Mouse (Mus musculus) stomach, postnatal 0 days (tissue): ENCODE results near the gene Vmn1r191.

ENCODE experiments used
- CTCF ChIP-seq: IDR thresholded peaks from 2 replicates; pipeline ENCODE4 v1.5.1; 2016; ENCODE audit warnings: antibody characterized with exemption, low read depth, mild to moderate bottlenecking, moderate library complexity
- EP300 ChIP-seq: optimal IDR thresholded peaks from 2 replicates; pipeline ENCODE3; 2016; ENCODE audit warnings: antibody characterized with exemption

DNA sequence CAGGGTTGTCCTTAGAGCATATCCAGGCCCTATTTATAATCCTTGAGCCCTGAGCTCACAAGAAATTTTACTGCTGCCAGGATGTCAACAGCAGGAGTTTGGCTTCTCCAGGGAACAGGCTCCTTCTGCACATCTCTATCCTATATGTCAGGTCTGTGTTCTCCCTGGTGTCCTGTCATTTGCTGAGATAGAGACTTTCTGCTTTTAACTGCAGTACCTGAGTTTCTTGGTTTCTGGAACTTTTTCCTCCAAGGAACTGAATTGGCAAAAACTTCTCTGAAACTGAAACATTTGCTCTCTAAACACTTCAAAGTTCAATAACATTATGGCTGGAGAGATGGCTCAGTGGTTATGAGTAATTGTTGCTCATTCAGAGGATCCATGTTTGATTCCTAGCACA lies 7.3 kb upstream of the Vmn1r191 start, which contains the start of gene Vmn1r192:
- TF ChIP-seq CTCF (no peak), EP300 (no peak)
